Mouse (Mus musculus) limb, embryonic 13.5 days (tissue): ENCODE results near the gene Mmp28. TPM values are rescaled to one million over a fixed set of nuclear protein-coding genes. Genes with fewer than 3 reads are reported as not detected.
A peak's percentile ranks its signal among the peaks of the same experiment; 100 is the strongest.

ENCODE experiments used
- ATAC-seq: fragments of 200-750 bp; cut with Nextera tagmentation; 2 replicates; pipeline ENCODE4 v1.8.0; 2017; ENCODE audit warnings: low read depth, moderate number of reproducible peaks, moderate TSS enrichment; ENCODE audit not compliant: low FRiP score
- H3K27ac ChIP-seq: fragments of 300-500 bp; sonication (generic); 2 replicates; pipeline ENCODE4 v1.5.1; 2015; ENCODE audit warnings: inconsistent platforms, mild to moderate bottlenecking, moderate library complexity
- H3K27me3 ChIP-seq: fragments of 300-500 bp; sonication (generic); 2 replicates; pipeline ENCODE4 v1.6.1; 2015; ENCODE audit warnings: mild to moderate bottlenecking, inconsistent platforms
- H3K36me3 ChIP-seq: fragments of 300-500 bp; sonication (generic); 2 replicates; pipeline ENCODE4 v1.6.1; 2015; ENCODE audit warnings: inconsistent platforms, mild to moderate bottlenecking, moderate library complexity
- H3K4me1 ChIP-seq: fragments of 300-500 bp; sonication (generic); 2 replicates; pipeline ENCODE4 v1.6.1; 2015; ENCODE audit warnings: inconsistent platforms
- H3K4me2 ChIP-seq: fragments of 300-500 bp; sonication (generic); replicated peaks from 2 replicates; pipeline ENCODE4 v1.6.1; 2015; ENCODE audit warnings: inconsistent platforms, mild to moderate bottlenecking, moderate library complexity
- H3K4me3 ChIP-seq: fragments of 300-500 bp; sonication (generic); 2 replicates; pipeline ENCODE4 v1.5.1; 2015; ENCODE audit warnings: moderate library complexity, mild to moderate bottlenecking, inconsistent platforms
- H3K9ac ChIP-seq: fragments of 300-500 bp; sonication (generic); 2 replicates; pipeline ENCODE4 v1.6.1; 2015; ENCODE audit warnings: mild to moderate bottlenecking, inconsistent platforms
- H3K9me3 ChIP-seq: fragments of 300-500 bp; sonication (generic); 2 replicates; pipeline ENCODE4 v1.6.1; 2016; ENCODE audit warnings: inconsistent platforms
- WGBS: fragments of 180-500 bp; shearing (Covaris S2); methylation state at CpG from one replicate; pipeline ENCODE4 v1.1.7; 2015; 5-methylcytosine and 5-hydroxymethylcytosine counted together
- polyA plus RNA-seq: library from polyadenylated mRNA; unstranded; fragments of >200 nt; fragmentation: Nextera tagmentation; extraction: Ambion mirVana; gene quantifications from 2 replicates; pipeline ENCODE4 v1.2.1, GENCODE M21; 2015

Mmp28 gene
- polyA plus RNA-seq, 1 experiment from 2014 or later: 3.0 TPM

DNA sequence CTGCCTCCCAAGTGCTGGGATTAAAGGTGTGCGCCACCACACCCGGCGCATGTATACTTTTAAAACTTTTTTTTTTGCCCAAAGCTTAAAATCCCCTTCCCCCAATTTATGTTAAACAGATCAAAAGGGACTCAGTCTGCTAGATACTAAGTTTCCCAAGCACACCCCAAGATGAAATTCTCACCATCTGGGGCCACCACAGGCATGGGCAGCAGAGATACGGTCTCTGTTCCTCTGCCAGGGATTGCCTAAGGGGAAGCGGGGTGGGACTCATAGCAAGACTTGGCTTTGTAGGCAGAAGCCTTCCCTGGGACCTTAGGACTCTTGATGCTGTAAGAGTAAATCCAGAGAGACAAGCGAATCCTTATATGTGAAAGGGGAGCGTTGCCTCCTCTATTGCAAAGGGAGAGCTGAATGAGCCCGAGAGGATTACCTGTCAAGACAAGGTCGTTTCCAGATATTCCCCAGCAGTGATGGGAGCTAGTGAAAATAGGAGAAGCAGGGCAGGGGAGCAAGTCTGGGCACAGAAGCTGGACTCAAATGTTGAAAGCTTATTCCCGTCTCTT, 1.3 kb downstream of the Mmp28 start:
- H3K9me3 ChIP-seq: no peaks in the 10 kb centered on the region
- H3K4me2 ChIP-seq: peak overlapping the region; percentile 92
- H3K27me3 ChIP-seq: peaks cover 46% of the 10 kb centered on the region
- no peak overlapping the region for H3K9ac ChIP-seq
- H3K36me3 ChIP-seq: no peaks in the 10 kb centered on the region
- H3K4me1 ChIP-seq: peaks cover 41% of the 10 kb centered on the region
- 65% methylated on average over 10 of the region's 10 CpGs for WGBS
- H3K27ac ChIP-seq: no peak overlapping the region
- ATAC-seq: no peak
- peak overlapping the region; percentile 61 for H3K4me3 ChIP-seq

DNA sequence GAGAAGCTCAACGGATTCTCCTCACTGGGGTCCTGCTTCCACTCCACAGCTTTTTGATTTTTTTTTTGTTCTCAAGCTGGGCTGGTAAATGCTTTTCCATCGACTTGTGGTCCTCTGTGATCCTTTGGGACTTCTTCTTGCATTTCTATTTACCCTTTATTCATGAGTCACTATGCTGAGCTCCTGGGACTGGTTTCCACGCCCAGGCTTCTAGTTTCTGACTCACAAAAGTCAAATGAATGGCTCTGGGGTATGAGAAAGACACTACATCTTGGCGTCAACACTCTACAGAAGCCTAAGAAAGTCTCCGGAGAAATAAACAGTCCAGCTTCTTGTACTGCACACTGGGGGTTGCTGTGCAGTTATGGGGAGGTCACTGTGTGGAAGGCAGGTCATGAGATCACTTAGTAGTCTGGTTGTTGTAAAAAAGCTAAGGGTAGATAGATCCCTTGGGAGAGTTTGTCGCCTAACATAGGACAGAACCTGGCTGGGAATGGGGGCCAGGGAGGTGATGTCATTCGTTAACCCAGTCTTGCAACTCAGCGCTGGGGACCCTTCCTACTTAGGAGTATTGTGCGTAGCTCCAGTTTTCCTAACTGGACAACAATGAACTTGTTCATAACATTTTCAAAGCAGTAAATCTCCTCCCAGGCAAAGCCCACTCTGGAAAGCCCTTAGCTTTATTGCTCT, 4.8 kb downstream of the Mmp28 start:
- H3K4me2 ChIP-seq: peak overlapping the region; percentile 19; the same call in 1 of the 2 replicates
- 39% methylated on average over 9 of the region's 9 CpGs for WGBS
- peak; percentile 44; the same call in 1 of the 2 replicates for ATAC-seq

DNA sequence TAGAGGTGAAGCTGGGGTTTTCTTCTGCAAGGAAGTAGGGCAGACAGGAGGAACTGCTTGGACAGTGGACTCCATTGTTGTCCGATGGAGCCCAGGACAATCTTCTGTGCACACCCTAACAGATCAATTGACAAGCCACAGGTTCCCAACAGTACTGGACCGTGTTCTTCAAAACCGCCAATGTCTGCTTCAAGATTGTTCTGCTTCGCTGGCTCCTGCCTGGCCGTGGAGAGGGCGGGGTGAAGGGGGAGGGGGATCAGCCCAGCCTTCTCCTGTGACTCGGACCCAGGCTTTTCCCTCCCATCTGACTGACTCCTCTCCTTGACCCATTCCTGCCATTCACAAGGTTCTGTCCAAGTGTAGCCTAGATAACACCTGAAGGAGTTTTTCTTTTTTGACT, 5.6 kb downstream of the Mmp28 start:
- no peak overlapping the region for H3K9ac ChIP-seq
- no peak overlapping the region for H3K4me2 ChIP-seq
- H3K4me1 ChIP-seq: peaks cover 35% of the 10 kb centered on the region
- ATAC-seq: no peak
- no peak overlapping the region for H3K4me3 ChIP-seq
- H3K9me3 ChIP-seq: no peaks in the 10 kb centered on the region
- WGBS: 44% methylated on average over 7 of the region's 7 CpGs
- H3K36me3 ChIP-seq: no peaks in the 10 kb centered on the region
- H3K27me3 ChIP-seq: peaks cover 18% of the 10 kb centered on the region
- H3K27ac ChIP-seq: no peak overlapping the region

More for the DNA sequence above, 4.8 kb downstream of the Mmp28 start:
- Histone ChIP-seq H3K27ac (peak overlapping the region; percentile 18; the same call in 1 of the 2 replicates), H3K36me3 (no peaks in the 10 kb centered on the region), H3K4me1 (peaks cover 42% of the 10 kb centered on the region), H3K9ac (no peak overlapping the region), H3K27me3 (peaks cover 26% of the 10 kb centered on the region), H3K4me3 (no peak overlapping the region), H3K9me3 (no peaks in the 10 kb centered on the region)

DNA sequence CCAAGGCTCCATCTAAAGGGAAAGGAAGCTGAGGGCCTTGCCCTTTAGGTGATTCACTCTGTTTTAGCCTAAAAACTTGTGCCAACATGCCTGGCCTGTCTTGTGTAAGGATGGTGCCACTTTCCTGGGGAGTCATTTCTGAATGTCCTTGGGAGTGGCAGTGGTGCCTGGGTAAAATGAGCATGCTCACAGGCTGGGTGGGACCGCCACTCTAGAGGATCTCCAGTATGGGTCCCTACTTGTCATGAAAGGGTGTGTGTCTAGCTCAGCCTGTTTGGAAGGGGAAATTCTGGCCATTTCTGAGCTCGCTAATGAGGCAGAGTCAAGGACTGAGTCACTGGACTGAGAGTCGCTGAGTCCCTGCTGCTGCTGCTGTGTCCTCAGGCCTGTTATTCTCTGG, 7.3 kb downstream of the Mmp28 start:
- H3K4me1 ChIP-seq: peaks cover 33% of the 10 kb centered on the region
- 57% methylated on average over 3 of the region's 3 CpGs for WGBS
- no peak for ATAC-seq
- H3K27me3 ChIP-seq: peaks cover 9% of the 10 kb centered on the region
- H3K4me2 ChIP-seq: no peak overlapping the region
- no peak overlapping the region for H3K27ac ChIP-seq
- no peak overlapping the region for H3K4me3 ChIP-seq
- no peaks in the 10 kb centered on the region for H3K36me3 ChIP-seq
- H3K9me3 ChIP-seq: no peaks in the 10 kb centered on the region
- no peak overlapping the region for H3K9ac ChIP-seq

DNA sequence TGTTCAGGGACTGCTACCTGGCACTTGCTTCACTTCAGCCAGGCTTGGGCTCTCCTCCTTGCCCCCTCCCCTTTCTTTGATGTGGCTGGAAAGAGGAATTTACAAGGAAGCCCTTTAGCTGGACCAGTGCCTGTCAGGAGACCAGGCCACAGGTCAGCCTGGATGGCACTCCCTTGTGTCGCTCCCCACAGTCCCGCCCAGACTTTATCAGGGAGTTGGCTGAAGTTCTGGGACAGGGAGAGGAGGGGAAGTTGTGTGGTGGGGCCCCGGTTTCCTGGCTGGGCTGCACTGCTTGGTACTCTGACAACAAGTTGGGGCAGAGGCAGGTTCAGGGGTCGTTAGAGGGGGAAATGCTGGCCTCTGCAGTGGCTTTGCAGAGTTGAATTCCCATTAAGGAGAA, 8.3 kb downstream of the Mmp28 start:
- Histone ChIP-seq H3K36me3 (no peaks in the 10 kb centered on the region), H3K9me3 (no peaks in the 10 kb centered on the region), H3K4me3 (no peak overlapping the region), H3K4me1 (peaks cover 37% of the 10 kb centered on the region), H3K4me2 (no peak overlapping the region), H3K27ac (no peak overlapping the region), H3K9ac (no peak overlapping the region), H3K27me3 (0 out of 2 replicates have a peak, but pooled peaks cover 3% of the 10 kb centered on the region)
- 9% methylated on average over 4 of the region's 4 CpGs for WGBS
- no peak for ATAC-seq

DNA sequence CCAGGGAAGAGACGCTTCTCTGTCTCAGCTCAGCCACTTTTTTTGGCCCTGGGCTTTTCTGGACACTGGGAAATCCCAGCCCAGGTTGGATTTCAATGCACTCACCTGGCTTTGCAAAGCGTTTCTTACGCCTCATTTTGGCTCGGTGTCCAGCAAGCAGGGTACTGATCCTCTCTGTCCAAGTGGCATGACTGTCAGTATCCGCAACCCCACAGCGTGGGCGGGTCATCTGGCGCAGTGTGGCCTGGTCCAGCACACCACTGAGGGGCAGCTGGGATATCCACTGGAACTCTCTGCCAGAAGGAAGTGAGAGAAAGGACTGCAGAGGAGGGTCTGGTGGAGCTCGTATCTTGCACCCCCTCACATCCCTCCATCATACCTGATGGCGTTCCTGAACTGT, 11.6 kb downstream of the Mmp28 start:
- 83% methylated on average over 10 of the region's 10 CpGs for WGBS
- H3K4me3 ChIP-seq: no peak overlapping the region
- no peak overlapping the region for H3K27ac ChIP-seq
- H3K9ac ChIP-seq: no peak overlapping the region
- H3K9me3 ChIP-seq: no peaks in the 10 kb centered on the region
- peaks cover 21% of the 10 kb centered on the region for H3K27me3 ChIP-seq
- H3K4me2 ChIP-seq: no peak overlapping the region
- peaks cover 37% of the 10 kb centered on the region for H3K4me1 ChIP-seq
- no peaks in the 10 kb centered on the region for H3K36me3 ChIP-seq
- ATAC-seq: no peak

DNA sequence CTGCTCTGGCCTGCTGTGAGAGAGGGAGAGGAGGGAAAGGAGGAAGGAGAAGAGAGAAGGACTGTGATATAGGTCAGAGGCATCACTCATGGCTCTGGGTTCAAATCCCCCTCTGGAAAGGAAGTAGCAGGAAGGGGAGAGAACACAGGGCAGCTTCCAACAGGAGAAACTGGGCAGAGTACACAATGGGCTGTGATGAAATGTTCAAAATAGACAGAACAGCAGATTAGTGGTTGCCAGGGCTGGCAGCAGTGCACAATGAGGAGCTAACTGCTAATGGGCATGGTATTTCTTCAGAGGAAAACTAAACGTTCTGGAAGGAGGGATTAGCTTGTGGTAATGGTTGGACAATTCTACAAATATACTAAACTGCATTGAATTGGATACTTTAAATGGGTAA, 12.3 kb downstream of the Mmp28 start:
- Histone ChIP-seq H3K9me3 (no peaks in the 10 kb centered on the region), H3K9ac (no peak overlapping the region), H3K36me3 (no peaks in the 10 kb centered on the region), H3K27me3 (peaks cover 28% of the 10 kb centered on the region), H3K4me2 (no peak overlapping the region), H3K4me1 (peaks cover 37% of the 10 kb centered on the region), H3K4me3 (no peak overlapping the region), H3K27ac (no peak overlapping the region)
- no peak for ATAC-seq
- WGBS: 43% methylated on average over 1 of the region's 1 CpGs

DNA sequence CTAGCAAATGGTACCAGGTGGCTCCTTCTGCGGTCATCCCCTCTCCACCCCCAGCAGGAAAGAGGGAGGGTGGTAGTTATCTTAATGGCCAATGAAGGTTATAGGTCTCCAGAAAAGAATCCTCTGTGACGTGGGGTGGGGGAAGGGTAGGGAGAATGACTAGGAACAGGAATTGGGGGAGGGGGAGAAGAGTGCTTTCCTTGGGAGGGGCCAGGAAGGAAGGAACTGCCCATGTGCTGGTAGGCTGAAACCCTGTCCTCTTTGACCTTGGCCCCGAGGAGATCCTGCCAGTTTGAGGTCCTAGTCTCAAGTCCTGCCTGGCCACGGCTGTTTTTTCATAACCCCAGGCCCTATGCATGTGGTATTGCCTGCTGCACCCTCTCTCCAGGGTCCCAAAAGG, 13.6 kb downstream of the Mmp28 start:
- Histone ChIP-seq H3K4me1 (peaks cover 24% of the 10 kb centered on the region), H3K9me3 (no peaks in the 10 kb centered on the region), H3K27ac (no peak overlapping the region), H3K9ac (no peak overlapping the region), H3K4me3 (no peak overlapping the region), H3K36me3 (no peaks in the 10 kb centered on the region), H3K4me2 (no peak overlapping the region), H3K27me3 (peaks cover 40% of the 10 kb centered on the region)
- no peak for ATAC-seq
- 15% methylated on average over 4 of the region's 4 CpGs for WGBS

DNA sequence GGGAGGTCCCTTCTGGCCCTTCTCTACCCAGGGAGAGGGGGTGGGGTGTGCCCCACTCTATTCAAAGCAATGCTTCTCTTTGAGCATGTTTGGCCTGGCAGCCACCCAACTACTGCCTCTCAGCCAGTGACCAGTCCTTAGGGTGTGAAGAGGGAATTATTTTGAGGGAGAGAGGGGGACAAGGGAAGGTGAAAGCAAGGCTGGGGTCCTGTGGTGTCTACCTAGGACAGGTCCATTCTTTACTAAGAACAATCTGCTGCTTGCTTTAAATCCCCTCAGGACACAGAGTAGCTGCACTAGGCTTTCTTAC, 14.0 kb downstream of the Mmp28 start:
- H3K27me3 ChIP-seq: peaks cover 45% of the 10 kb centered on the region
- no peak overlapping the region for H3K27ac ChIP-seq
- no peaks in the 10 kb centered on the region for H3K36me3 ChIP-seq
- H3K9me3 ChIP-seq: no peaks in the 10 kb centered on the region
- no peak overlapping the region for H3K4me3 ChIP-seq
- ATAC-seq: no peak
- no peak overlapping the region for H3K4me2 ChIP-seq
- no peak overlapping the region for H3K9ac ChIP-seq
- peaks cover 24% of the 10 kb centered on the region for H3K4me1 ChIP-seq

DNA sequence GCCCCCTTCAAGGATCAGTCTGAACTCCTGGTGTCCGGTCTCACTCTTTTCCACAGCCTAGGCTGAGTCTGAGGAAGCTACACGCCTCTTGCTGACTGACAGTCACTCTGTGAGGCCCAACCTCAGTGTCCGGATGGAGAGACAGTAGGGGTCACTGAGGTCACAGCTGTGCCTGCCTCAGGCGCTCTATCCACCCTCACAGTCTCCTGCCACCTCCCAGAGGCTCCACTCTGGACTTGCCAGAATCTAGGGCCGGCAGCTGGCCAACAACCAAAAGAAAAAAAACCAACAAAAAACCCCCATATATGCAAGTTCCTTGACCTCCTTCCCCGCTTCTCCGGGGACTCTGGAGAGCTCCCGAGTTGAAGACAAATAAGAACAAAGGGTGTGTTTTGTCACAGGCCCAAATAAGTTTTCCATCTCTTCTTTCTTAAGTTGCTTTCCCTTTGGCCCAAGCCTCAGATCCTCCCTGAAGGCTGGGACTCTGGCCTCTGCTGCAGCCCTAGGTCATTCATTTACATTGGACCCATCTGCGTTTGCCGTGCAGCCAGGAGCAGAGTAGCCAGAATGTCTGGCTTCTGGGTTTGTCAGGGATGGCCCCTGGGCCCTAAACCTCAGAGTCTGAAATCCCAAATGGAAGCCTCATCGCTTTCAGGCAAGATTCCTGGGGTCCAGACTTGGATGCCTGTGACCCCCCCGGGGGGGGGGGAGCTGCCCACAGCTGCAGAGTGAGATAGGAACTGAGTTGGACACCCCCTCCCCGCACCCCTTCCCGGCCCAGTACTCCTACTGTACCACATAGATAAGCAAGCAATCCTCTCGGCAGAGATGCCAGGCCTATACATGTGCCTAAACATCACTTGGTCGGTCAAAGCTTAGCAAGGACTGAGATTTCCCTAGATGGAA, 14.6 kb downstream of the Mmp28 start:
- Histone ChIP-seq H3K9ac (peak overlapping the region; percentile 31), H3K4me2 (no peak overlapping the region), H3K9me3 (no peaks in the 10 kb centered on the region), H3K4me1 (peaks cover 26% of the 10 kb centered on the region), H3K27me3 (peaks cover 51% of the 10 kb centered on the region), H3K36me3 (no peaks in the 10 kb centered on the region), H3K27ac (no peak overlapping the region; the same call in 1 of the 2 replicates), H3K4me3 (no peak overlapping the region)
- 39% methylated on average over 16 of the region's 16 CpGs for WGBS
- ATAC-seq: no peak

DNA sequence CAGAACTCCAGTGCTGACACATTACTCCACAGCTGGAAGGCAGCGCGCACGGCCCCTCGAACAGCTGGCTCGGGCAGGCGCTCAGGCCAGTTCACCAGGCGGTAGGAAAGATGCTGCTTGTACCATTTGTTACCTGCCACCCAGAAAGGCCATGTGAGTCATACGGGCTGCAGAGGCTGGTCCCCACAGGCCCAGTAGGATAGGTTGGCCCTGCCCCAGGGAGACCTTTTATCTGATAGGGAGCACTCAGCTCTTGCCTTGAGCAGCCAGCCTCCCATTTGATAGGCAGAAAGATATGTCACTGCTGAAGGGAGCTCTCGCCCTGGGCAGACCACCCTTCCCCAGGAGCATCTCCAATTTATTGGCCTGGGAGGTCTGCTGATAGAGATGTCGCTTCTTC, 15.3 kb downstream of the Mmp28 start:
- 60% methylated on average over 10 of the region's 10 CpGs for WGBS

DNA sequence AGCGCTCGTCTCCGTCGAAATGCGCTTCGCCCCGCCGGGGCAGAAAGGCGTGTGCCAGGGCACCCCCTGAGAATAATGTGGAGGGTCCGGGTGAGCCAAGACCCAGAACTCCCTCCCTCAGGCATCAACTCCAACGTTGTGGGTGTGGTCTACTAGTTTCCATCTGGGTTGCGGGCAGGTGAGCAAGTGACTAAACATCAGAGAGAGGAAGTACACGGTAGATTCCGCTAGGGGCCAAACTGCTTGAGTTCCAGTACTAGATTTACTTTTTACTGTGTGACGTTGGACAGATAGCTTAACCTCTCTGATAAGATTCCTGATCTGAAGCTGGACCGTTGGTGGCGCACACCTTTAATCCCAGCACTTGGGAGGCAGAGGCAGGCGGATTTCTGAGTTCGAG, 17.9 kb downstream of the Mmp28 start:
- peaks cover 74% of the 10 kb centered on the region for H3K27me3 ChIP-seq
- no peak for ATAC-seq
- H3K27ac ChIP-seq: no peak overlapping the region
- peak overlapping the region; percentile 43; the same call in 1 of the 2 replicates for H3K9ac ChIP-seq
- H3K4me2 ChIP-seq: peak overlapping the region; percentile 56
- peak overlapping the region; percentile 30 for H3K4me3 ChIP-seq
- H3K9me3 ChIP-seq: no peaks in the 10 kb centered on the region
- H3K36me3 ChIP-seq: no peaks in the 10 kb centered on the region
- 30% methylated on average over 19 of the region's 19 CpGs for WGBS
- peaks cover 34% of the 10 kb centered on the region for H3K4me1 ChIP-seq

More for the DNA sequence above, 15.3 kb downstream of the Mmp28 start:
- ATAC-seq: no peak
- Histone ChIP-seq H3K9ac (peak overlapping the region; percentile 31; the same call in 1 of the 2 replicates), H3K27me3 (peaks cover 57% of the 10 kb centered on the region), H3K9me3 (no peaks in the 10 kb centered on the region), H3K4me2 (no peak overlapping the region), H3K4me3 (no peak overlapping the region), H3K4me1 (peaks cover 28% of the 10 kb centered on the region), H3K27ac (no peak overlapping the region), H3K36me3 (no peaks in the 10 kb centered on the region)
